Mouse (Mus musculus): ENCODE results near the gene Pkd1l2. TPM values are rescaled to one million over a fixed set of nuclear protein-coding genes. Genes with fewer than 3 reads are reported as not detected.

The Pkd1l2 gene
- total RNA-seq, 1 experiment from 2014 or later, result under 0.01 TPM

DNA sequence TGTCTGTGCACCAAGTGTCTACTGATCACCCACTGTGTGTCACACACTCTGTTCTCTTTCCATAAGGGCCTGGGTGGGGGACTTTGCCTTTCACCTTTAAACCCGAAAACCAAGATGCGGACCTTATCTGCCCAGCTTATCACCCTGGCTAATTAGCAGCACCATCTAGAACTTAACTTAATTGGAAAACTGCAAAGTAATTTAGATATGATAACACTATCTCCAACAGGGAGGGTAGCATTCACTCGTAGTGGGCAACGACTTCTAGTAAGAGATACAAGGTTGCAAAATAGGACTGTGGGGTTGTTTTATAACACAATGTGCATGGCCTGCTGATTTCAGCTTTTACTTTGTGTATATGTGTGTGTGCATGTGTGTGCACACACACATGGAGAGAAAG is 7.6 kb upstream of the Pkd1l2 start:
- no peak for ATAC-seq (ENCODE audit: extremely low read depth, insufficient number of reproducible peaks, low FRiP score, poor library complexity, severe bottlenecking)

DNA sequence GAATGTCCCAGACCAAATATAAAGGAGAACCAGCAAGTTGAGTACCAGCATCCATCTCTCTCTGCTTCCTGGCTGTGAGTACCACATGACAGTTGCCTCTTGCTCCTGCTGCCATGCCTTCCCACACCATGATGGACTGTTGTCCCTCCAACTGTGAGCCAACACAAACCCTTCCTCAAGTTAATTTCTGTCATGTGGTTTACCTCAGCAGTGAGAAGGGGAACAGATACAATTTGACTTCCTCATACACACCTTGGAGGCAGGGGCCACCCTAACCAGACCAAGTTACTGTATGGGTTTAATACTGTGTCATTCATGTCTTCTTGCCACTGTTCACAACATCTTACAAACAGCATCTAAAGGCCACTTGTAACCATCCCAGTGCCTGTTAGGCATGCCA is 4.8 kb upstream of the Pkd1l2 start:
- ATAC-seq (ENCODE audit: extremely low read depth, insufficient number of reproducible peaks, low FRiP score, poor library complexity, severe bottlenecking), result no peak

DNA sequence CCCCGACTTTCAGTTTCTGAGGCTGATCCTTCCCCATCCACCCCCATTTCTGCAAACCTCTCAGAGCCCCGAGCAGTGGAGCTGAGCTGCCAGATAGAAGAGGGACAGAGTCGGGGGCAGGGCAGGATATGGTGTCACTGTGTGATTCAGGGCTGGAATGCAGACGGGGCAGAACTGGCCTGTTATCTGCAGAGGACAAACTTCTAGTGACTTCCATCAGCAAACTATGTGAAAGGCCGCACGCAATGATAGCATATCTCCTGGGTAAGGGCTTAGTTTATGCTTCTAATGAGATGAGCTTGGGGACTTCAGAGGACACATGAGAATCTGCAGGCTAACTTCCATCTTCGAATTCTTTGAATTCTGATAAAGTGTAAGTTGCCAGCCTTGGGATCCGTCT is 3.3 kb upstream of the Pkd1l2 start:
- no peak for ATAC-seq (ENCODE audit: extremely low read depth, insufficient number of reproducible peaks, low FRiP score, poor library complexity, severe bottlenecking)

DNA sequence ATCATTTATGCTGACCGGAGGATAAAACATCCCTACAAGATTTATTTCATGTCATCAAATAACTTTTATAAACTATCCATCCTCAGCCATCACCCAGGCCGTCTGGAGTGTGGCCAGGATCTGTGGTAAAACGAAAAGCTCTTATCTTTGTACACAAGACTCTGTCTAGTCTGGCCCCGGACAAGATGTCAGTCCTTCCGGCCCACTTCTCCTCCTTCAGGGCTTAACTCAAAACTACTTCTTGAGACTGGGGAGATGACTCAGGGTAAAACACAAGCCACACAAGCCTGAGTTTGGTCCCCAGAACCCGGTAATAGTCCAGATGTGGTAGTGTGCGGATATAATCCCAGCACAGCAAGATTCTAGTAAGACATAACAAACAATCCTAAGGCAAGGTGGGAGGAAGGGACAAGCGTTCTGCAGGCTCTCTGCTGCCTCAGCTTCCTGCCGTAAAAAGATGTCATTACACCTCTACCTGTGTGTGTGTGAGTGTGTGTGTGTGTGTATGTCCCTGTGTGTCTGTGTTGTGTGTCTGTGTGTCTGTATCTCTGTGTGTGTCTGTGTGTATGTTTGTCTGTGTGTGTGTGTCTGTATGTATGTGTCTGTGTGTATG is 804 bp upstream of the Pkd1l2 start:
- ATAC-seq (ENCODE audit: extremely low read depth, insufficient number of reproducible peaks, low FRiP score, poor library complexity, severe bottlenecking), result no peak

DNA sequence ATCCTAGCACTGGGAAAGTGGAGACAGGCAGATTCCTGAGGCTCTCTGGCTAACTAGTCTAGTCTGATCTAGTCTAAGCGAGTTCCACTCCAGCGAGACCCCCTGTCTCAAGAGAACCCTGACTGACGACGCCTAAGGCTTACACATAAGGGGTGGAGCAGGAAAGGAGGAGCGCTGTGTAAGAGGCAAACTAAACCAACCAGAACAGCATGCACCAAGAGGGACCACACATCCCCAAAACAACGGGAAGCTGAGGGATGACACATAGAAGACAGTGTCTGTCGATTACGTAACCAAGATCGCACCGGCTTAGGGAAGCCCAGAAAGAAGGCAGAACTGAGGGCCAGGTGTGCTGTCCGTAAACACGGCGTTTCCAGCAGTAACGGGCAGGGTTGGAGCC is 2.6 kb downstream of the Pkd1l2 start:
- peak; percentile 81 for ATAC-seq (ENCODE audit: extremely low read depth, insufficient number of reproducible peaks, low FRiP score, poor library complexity, severe bottlenecking)

DNA sequence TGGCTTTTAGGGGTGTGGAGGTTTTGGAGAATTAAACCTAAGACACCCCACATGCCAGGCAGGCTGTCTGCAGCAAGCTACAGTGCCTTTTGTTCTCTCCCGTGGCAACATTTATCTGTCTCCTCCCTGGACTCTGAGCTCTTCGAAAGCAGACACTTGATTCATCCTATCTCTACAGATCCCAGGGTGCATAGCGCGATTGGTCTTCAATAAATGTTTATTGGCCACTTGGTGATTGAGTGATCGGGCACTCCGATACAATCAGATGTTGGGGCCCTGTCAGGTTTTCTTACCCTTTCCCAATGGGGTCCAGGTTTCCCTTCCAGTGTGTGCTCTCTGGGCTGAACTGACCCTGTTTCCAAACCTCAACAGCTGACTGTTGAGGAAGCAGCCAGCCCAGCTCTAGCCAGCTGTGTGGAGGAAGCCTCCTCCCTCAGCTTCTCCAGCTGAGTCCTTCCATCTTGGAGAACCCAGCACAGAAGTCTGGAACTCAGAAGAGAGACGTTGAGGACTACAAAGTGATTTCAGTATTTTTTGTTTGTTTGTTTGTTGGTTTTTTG is 3.8 kb downstream of the Pkd1l2 start:
- ATAC-seq (ENCODE audit: extremely low read depth, insufficient number of reproducible peaks, low FRiP score, poor library complexity, severe bottlenecking), result no peak

DNA sequence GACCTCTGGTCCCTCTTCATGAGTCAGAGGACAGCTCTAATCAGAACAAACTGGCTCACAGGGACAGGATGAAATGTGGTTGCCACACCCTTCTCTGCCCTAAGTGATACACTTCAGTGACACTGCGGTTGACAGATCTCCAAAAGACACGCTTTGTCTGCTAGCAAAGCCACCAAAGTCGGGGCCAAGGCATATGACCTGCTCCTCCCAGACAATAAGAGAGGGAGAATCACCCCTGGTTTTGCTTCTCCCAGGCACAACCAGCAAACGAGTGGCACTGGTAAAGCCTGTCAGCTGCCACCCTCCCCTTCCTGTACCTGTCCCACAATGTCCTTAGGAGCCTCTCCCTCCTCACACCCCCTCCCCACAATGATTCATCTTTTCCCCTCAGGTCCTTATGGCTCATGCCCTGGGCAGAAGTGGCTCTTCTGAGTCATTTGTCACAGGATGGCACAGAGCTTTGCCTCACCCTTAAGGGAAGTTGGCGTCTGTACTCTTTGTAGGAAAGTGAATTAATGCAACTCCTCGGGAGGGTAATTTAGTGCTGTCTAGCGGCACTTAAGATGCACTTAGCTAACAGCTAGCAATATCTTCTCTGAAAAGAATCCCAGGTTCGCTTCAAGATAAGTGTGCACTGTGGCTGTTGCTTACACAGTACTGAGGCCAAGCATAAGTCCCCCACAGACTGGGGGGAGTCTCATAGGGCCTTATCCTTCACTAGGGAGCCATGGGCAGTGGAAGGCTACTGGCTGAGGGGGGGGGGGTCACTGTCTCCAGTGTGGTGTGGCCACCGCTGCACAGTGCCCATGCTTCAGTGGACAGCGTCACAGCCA is 7.7 kb downstream of the Pkd1l2 start:
- peak; percentile 51 for ATAC-seq (ENCODE audit: extremely low read depth, insufficient number of reproducible peaks, low FRiP score, poor library complexity, severe bottlenecking)

DNA sequence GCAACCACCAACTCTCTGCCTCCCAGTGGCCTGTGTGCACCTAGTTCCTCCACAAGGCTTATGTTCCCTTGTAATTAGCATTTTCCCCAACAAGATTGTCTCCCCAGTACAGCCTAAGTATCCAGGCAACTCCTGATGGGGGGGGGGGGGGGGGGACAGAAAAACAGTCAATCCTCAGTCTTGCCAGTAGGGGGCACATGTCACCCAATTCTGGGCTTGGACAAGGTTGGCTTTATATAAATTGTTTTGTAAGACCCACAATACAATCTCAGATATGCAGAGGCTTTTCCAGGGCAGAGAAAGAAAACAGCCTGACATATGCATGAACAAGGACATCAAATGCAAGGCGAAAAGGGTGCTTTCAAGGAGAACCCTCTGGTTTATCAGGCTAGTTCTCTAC is 12.5 kb downstream of the Pkd1l2 start:
- no peak for ATAC-seq (ENCODE audit: extremely low read depth, insufficient number of reproducible peaks, low FRiP score, poor library complexity, severe bottlenecking)

DNA sequence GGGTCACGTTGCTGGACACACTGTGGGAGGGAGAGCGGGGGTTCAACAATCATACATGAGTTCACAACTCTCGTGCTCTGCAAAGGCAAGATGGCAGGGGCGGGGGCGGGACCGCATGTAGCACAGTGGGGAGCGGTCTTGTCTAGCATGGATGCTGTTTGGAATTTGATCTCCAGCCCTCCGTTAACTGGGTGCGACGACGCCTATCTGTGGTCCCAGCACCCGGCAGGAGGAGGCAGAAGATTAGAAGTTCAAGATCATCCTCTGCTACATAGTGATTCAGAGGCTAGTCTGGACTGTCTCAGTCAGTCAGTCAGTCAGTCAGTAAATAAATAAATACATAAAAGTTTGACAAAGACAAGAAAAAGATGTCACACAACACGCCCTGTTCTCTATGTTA is 14.0 kb downstream of the Pkd1l2 start:
- ATAC-seq (ENCODE audit: extremely low read depth, insufficient number of reproducible peaks, low FRiP score, poor library complexity, severe bottlenecking), result no peak

DNA sequence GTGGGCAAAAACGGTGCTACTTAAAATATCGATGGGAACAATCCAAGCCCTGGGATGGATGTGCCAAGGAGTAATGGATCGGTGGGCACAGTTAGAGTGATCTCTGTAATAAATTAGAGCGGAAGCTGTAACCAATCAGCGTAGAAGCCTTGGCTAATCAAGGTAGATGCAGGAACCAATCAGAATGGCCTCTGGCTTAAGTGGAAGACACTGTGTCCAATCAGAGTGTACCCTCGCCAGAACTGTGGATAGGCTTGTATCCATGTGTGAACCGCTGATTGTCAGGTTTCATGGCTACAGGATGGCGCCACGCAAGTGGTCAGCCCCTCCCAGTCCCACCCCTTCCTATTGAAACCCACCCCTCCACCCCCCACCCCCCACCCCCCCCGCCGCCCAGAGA is 14.9 kb downstream of the Pkd1l2 start:
- no peak for ATAC-seq (ENCODE audit: extremely low read depth, insufficient number of reproducible peaks, low FRiP score, poor library complexity, severe bottlenecking)

DNA sequence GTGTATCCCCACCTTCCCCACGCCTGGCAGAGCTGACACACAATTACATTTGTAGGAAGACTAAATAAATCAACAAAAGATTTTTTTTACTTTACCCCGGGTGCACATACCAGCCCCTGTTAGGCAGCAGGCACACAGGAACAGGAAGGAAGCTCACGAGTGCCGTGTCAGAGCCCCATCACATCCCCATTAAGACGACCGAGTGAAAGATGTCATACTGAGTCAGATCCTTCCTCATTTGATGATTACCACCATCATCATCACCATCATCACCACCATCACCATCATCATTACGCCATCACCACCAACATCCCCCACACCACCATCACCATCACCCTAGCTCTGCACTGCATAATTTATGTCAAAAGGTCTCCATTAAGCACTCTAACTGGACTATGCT is 15.3 kb downstream of the Pkd1l2 start:
- peak; percentile 47 for ATAC-seq (ENCODE audit: extremely low read depth, insufficient number of reproducible peaks, low FRiP score, poor library complexity, severe bottlenecking)

DNA sequence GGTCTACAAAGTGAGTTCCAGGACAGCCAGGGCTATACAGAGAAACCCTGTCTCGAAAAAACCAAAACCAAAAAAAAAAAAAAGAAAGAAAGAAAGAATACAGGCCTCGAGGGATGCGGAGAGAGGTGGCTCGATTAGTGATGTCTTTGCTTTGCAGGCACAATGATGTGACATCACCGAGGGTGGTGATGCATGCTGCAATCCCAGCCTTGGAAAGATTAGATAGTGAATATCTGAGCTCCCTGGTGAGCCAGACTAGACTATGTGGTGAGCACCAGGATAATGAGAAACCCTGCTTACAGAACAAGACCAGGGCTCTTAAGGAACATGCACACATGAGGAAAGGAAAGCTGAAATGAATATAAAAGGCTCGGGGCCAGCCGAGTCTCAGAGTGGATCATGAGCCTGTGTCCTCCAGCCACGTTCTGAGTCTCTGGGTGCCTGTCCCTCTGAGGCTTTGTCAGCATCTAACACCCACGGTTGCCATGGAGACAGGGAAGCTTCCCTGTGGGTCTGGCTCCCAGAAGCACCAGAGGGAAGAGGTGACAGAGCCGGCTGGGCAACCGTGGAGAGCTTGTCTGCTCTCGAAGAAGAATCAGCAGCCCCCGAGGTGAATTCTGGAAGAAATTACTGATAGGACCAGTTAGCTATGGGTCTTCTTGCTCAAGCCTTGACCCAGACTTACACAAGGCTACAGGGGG is 20.9 kb downstream of the Pkd1l2 start:
- ATAC-seq (ENCODE audit: extremely low read depth, insufficient number of reproducible peaks, low FRiP score, poor library complexity, severe bottlenecking), result no peak

DNA sequence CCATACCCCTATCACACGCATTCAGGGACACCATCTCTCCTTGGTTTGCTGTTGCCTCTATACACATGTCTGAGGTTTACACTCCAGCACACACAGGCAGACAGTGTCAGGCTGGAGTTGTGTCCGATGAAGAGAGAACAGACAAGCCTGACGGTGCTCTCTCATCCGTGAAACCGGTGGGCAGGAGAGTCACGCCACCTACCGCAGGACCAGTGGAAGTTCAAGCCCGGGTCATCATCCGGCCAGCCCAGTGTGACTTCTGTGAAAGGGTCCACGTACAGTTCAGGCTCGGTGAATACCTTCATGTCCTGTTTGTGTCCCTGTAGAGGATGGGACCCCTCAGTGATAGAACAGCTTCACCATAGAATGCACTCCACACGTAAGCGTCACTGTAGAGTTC is 21.9 kb downstream of the Pkd1l2 start:
- no peak for ATAC-seq (ENCODE audit: extremely low read depth, insufficient number of reproducible peaks, low FRiP score, poor library complexity, severe bottlenecking)

DNA sequence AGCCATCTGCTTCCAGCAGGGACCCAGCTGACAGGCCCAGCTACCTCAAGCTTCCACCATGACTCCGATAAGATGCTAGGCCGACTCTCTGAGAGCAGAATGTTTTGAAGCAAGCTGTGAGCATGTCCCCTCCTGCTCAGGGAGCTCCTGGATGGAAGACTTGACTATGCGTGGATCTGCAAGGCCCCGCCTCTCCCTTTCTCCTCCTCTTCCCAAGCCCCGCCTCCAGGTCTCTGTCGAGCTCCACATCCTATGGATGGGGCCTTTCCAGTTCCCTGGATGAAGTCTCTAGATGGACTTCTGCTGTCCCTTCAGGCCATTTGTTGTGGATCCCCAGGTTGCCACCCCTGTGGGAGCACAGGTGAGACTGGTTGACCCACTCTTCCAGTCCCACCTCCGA is 23.2 kb downstream of the Pkd1l2 start:
- no peak for ATAC-seq (ENCODE audit: extremely low read depth, insufficient number of reproducible peaks, low FRiP score, poor library complexity, severe bottlenecking)

DNA sequence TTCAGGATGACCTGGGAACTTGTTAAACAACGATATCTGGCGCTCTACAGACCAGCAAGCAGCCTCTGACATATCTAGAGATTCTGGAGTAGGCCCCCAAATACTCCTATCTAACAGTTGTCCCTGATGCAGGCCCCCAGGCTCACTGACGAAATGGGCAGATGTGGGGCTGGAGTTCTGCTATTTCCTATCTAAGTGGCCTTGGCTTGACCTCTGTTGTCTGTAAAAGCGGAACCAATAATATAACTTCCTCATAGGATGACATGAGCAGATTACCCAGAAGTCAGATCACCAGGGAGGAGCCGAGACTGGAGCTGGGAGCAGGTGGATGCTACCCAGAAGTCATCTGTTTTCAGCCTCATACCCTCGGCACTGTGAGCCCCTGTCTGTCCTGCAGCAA is 27.2 kb downstream of the Pkd1l2 start:
- peak; percentile 88 for ATAC-seq (ENCODE audit: extremely low read depth, insufficient number of reproducible peaks, low FRiP score, poor library complexity, severe bottlenecking)

DNA sequence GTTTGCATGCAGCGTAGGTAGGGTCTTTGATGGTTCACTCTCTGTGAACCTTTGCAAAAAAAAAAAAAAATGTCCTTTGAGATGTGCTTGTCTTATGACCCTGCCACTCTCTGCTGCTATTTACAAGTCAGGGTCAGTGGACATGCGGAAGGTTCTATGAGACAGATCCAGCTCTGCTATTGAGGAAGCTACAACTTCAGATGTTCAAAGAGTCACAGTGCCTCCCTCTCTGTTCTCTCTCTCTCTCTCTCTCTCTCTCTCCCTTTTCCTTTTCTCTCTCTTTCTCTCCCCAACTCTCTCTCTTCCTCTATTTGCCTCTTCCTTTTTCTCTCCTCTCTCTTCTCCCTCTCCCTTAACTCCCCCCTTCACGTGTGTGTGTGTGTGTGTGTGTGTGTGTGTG is 28.1 kb downstream of the Pkd1l2 start:
- ATAC-seq (ENCODE audit: extremely low read depth, insufficient number of reproducible peaks, low FRiP score, poor library complexity, severe bottlenecking), result no peak

DNA sequence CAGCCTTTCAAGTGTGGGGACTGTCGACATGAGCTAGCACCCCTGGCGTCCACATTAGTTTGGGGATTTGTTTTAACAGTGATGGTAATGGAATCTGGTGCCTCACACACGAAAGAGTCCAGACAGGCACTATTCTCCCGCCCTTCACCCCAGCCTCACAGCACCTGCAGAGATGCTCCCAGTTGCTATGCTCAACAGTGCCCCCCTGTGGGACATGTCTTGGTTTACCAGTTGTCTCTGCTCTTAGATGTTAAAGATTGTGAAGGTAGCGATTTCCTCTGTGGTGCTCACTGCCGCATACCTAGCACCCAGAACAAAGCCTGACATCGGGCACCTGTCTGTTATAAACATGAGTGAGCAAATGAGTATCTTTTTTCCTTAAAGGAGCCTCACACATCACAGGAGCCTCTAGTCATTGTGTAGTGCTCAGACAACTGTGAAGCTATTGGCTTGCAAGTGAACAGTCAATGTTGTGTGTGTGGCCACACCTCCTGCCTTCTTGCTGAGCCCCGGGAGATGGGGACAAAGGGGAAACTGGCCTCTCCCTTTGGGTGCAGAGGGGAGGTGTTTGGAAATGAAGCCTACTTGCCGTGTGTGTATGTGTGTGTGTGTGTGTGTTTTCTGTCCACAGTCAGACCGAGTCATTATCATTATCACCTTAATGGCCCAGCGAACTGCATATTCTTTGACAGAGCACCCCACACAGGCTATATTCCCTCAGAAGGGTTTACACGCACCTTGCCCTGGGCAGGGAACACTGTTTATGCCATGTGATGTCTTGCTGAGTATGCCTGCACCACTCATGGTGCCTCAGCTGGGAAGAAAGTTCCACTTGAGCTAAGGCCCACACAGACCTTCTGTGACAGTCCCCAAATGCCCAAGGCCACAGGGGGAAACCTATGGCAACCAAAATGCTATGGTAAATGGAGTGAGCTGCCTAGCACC is 28.8 kb downstream of the Pkd1l2 start:
- ATAC-seq (ENCODE audit: extremely low read depth, insufficient number of reproducible peaks, low FRiP score, poor library complexity, severe bottlenecking), result 0 out of 2 replicates have a peak, but pooled peaks have one; percentile 18

DNA sequence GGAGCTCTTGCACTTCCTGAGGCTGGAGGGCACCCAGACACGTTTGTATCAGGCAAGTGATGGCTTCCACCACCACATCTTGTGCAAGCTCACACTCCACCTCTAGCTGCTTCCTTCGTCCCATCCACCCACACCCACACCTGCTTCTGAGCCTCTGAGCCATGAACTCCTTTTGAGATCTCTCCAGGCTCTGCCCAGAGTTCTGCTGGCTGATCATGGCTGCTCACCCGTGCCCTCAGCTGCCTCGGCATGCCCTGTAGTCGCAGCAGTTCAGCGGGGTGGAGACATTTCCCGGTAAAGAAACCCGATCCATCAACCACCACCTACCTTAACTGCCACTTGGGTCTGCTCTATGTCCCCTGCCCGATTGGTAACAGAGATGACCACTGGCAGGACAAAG is 30.9 kb downstream of the Pkd1l2 start:
- no peak for ATAC-seq (ENCODE audit: extremely low read depth, insufficient number of reproducible peaks, low FRiP score, poor library complexity, severe bottlenecking)

DNA sequence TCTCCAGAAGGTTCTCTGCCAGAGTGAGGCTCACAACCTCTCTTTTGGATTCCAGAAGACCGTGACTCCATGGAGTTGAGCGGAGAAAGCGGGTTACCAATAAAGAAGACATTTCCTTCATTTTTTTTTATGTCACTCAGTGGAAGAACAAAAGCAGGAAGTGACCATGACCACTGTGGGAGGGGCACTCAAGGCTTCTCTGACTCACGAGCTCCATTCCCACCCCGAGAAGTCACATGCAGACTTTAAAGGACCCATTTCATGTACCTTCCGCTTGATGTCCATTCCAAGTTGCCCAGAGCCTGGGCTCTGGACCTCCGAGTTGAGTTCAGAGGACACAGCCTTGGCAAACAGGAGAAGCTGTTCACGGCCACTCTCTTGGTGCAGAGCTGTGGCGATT is 31.5 kb downstream of the Pkd1l2 start:
- peak; percentile 33; the same call in 1 of the 2 replicates for ATAC-seq (ENCODE audit: extremely low read depth, insufficient number of reproducible peaks, low FRiP score, poor library complexity, severe bottlenecking)
